Mouse (Mus musculus) activated CD4-positive, CD25-positive, alpha-beta regulatory T cell, adult 4 months (primary cell): ENCODE data around the gene Grb7. TPM values are rescaled to one million over a fixed set of nuclear protein-coding genes. Genes with fewer than 3 reads are reported as not detected.

Experiments
- ATAC-seq: one replicate; pipeline ENCODE4 v1.8.0; 2017
- polyA plus RNA-seq, 2 experiments: library from polyadenylated mRNA; unstranded; fragments of 100-300 nt; shearing (Covaris generic); gene quantifications; one replicate each; pipeline ENCODE4 v1.2.1; 2017

The Grb7 gene
- polyA plus RNA-seq, 2 experiments from 2014 or later, result 2.3 to 3.4 TPM

GRCm38 (mm10) chr11:98445679-98446078, 515 bp upstream of the Grb7 start:
- no peak for ATAC-seq

DNA sequence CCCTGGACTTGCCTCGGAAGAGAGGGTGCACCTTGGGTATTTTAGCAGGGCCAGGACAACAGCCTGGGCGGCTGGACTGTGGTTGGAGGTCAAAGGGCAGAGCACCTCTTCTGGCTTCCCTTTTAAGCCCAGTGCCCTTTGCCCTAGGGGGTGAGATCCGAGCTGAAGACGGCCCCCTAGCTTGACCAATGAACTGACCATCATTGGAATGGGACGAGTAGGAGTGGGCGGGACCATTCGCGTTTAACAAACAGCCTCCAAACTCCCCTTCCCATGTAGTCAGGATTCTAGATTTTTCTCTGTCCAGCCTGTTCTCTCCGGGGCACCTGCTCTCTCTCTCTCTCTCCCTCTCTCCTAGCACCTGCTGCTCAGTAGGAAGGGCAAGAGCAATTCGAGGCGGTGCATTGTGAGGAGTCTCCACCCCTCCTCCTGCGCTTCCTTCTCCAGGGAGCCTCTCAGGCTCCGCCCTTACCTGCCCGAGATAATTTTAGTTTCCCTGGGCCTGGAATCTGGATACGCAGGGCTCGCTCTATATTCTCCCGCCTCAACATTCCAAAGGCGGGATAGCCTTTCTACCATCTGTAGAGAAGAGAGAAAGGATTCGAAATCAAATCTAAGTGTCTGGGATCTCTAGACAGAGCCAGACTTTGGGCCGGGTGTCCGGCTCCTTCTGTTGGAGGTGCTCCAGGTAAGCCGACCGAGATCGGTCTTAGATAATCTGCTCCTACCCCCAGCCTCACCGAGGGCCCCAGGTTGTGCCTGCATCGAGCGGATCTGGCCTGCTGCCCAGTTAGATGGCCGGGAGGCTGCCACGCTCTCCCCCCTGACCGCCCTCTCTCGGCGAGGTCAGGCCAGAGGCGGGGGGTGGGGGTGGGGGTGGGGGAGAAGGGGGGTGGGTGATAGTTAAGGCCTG, 624 bp downstream of the Grb7 start:
- no peak for ATAC-seq

- no peak for ATAC-seq
Observed at GRCm38 (mm10) chr11:98447475-98447834, 1.3 kb downstream of the Grb7 start.

DNA sequence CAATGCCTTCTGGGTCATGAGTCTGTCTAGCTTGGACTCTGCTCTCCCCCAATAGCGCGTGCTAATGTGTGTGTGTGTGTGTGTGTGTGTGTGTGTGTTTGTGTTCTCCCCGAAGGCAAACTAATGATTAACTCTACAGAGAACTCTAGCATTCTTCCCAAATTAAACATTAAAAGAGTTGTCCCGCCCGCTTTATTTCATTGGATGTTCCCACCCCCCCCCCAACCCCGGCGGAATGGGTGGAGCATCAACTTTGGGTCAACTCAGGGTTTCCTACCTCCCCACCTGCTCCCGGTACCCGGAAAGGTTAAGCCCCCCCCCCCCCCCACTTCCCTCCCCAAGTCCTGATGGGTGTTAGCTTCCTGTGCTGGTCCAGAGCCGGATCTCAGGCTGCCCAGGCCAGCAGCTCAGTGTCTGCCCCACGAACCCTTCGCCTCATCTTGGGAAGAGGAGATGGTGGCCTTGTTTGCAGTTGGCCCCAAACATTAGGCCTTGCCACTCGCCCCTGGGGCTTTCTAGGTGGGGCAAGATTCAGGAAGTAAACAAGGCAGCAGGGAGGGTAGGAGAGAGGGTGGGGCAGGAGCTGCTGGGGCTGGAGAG, 2.1 kb downstream of the Grb7 start:
- ATAC-seq, result no peak

- no peak for ATAC-seq
Observed at GRCm38 (mm10) chr11:98449419-98449818, 3.2 kb downstream of the Grb7 start.

- ATAC-seq, result no peak
Observed at GRCm38 (mm10) chr11:98449921-98450771, 4.0 kb downstream of the Grb7 start.

- ATAC-seq, result no peak
Observed at GRCm38 (mm10) chr11:98455484-98455883, 9.3 kb downstream of the Grb7 start.

DNA sequence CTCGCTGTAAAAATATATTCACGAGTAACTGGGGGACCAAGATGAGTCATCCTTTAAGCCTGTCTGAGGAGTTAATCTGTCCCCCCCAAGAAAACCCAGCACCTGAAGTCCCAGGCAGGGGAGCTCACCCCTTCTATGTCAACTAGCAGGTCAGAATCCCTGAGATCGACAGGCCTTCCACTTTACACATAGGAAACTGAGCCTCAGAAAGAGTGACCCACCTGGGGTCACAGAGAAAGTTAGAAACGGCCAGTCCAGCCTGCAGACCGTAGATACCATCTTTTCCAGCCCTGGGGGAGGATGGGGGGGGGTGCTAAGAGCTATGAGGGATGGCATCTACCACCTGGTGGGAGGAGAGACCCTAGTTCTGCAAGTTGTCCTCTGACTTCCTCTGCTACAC, 10.4 kb downstream of the Grb7 start:
- ATAC-seq, result no peak

DNA sequence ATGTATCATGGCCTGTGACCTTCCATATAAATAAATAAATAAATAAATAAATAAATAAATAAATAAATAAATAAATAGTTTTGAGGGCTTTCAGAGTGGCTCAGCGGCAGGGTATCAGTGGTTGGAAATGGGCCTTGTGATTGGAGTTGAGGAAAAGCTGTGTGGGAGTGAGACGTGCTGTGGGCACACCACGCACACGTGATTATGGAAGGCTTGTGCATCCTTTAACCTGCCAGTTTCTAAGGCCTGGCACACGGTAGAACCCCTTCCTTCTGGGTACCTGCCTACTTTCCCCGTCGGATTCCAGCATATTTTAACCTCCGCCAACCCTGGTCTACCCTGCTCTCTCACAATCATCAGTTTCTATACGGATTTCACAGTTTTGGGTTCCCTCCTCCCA, 10.8 kb downstream of the Grb7 start:
- no peak for ATAC-seq

- peak; percentile 79 for ATAC-seq
Observed at GRCm38 (mm10) chr11:98457367-98458120, 11.3 kb downstream of the Grb7 start.

- ATAC-seq, result no peak
Observed at GRCm38 (mm10) chr11:98458121-98458990, 12.2 kb downstream of the Grb7 start.

GRCm38 (mm10) chr11:98459071-98459741, 13.0 kb downstream of the Grb7 start:
- ATAC-seq, result no peak

DNA sequence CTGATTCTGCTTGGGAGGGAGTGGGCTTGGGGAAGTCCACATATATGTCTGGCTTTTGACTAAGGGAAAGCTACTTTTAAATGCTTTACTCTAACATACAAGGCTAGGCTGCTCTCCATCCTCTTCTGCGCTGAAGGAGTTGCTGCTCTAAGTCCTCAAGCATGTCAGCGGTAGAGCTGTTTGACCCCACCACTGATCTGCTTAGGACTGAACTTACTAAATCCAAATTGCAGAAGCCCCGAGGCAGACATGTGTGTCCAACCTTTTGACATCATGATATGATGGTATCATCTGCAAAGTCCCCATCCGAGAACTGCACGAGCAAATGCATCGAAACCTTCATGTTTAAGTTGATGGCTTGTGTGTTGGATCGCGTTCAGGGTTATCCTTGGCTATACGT, 13.7 kb downstream of the Grb7 start:
- ATAC-seq, result no peak

GRCm38 (mm10) chr11:98461109-98461720, 15.0 kb downstream of the Grb7 start:
- ATAC-seq, result no peak

- no peak for ATAC-seq
Observed at GRCm38 (mm10) chr11:98462255-98462654, 16.1 kb downstream of the Grb7 start.

GRCm38 (mm10) chr11:98463911-98464310, 17.7 kb downstream of the Grb7 start:
- peak; percentile 25 for ATAC-seq

- ATAC-seq, result peak; percentile 83
Observed at GRCm38 (mm10) chr11:98464516-98464915, 18.3 kb downstream of the Grb7 start.

DNA sequence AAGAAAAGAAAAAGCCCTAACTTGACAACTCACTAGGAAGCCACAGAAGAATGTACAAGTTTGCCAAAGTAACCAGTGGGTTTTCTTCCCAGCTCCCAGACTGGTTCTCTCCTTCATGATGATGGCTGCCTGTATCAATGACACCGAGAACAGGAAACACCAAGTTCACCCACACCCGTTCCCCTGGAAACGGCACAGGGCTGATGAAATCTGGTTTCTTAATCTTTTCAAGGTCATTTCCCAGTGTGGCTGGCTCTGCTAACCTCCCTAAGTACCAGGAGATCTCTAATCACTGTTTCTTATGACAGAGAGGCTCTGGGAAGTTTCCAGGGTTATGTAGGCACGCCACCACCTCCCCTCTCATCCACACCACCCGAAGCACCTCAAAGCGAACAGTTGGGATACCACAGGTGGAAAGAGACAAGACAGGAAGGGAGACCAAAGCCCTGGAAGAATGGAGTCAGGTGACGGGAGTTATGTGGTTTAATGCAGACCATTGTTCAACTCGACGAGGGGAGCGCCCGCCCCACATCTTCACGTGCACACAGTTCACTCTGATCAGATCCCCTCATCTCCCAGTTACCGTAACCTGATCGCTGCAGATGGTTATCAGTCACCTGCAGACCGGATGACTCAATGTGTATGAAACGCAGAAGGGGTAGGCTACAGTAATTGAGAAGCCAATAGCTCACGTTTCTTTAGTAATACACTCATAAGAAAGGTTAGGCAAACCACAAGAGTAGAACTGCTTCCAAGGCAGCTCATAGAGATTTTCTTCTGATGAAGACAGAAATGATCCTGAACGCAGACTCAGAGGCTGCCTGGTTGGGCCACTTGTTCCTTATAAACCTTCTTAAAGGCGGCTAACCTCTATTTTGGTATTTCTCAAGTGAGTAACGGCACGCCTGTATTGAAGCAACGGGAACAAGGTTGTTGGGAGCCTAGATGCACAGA, 23.8 kb downstream of the Grb7 start:
- ATAC-seq, result peak; percentile 82

DNA sequence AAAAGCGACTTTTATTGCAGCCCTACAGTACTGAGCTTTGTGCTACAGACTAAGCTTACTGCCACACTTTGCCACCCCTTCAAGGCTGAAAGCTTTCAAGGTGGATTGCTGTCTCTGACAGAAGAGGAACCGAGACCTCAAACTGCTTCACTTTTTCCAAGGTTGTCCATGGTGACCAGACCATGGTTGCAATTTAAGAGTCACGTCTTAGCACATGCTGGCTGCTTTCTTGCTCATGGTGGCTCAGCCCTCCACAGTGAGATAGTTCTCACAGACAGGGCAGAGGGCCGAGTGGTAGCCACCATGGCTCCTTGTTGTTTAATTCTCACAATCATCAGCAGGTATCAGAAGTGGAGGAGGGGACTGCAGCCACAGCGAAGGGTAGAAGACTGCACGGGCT, 24.6 kb downstream of the Grb7 start:
- ATAC-seq, result no peak
